Mouse (Mus musculus): ENCODE measurements at regions not wholly inside any gene's neighbourhood (a gene's known extent, or its start where the extent isn't known, plus 50 kb on each side); places are given as distances from the start of the nearest gene placed in this dataset.

DNA sequence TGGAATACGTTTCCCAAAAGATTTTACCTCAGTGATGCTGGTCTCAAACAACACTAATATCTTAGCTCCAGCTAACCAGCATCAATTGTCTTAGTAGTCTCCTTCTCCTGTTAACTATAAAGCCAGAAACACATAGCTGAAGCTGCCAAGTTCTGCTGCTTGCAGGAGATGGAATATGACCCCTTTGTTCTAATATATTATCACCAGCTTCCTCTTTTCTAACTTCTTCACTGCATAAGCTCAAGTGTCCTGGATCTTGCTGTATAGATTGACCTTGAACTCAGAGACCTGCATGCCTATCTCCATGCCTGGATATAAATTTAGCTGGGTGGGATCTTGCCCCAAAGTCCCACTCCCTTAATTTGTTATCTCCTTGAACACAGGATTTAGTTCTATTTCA lies 94.8 kb downstream of the Rbm46 start:
- no peak overlapping the region for H3K9ac ChIP-seq (ENCODE audit: low read depth, low read length)
- 65% methylated on average over 1 of the region's 1 CpGs for WGBS
- H3K4me3 ChIP-seq (ENCODE audit: insufficient read depth, low read depth, low read length), result no peak overlapping the region
- no peak for TF ChIP-seq POLR2A (IDR thresholded peaks at IDR 0.05; ENCODE audit: extremely low read depth, insufficient read depth, low read length)
- no peak for TF ChIP-seq CTCF (IDR thresholded peaks at IDR 0.05; ENCODE audit: low read depth, low read length)
- no peak for DNase-seq (ENCODE audit: extremely low read depth, low read depth, low spot score)
- H3K36me3 ChIP-seq (ENCODE audit: control insufficient read depth, insufficient read depth, low read length), result no peaks in the 10 kb centered on the region
- no peaks in the 10 kb centered on the region for H3K27me3 ChIP-seq (ENCODE audit: control insufficient read depth, insufficient read depth, low read length)
- H3K79me2 ChIP-seq (ENCODE audit: control insufficient read depth, insufficient read depth, low read length), result no peaks in the 10 kb centered on the region
- no peak overlapping the region for H3K27ac ChIP-seq (replicated peaks; ENCODE audit: insufficient read depth, low read depth, low read length)
- H3K4me1 ChIP-seq (ENCODE audit: control insufficient read depth, insufficient read depth, low read length), result no peaks in the 10 kb centered on the region

- no peak overlapping the region for H3K9ac ChIP-seq (ENCODE audit: low read depth, low read length)
- H3K4me3 ChIP-seq (ENCODE audit: insufficient read depth, low read depth, low read length), result no peak overlapping the region
- no peaks in the 10 kb centered on the region for H3K36me3 ChIP-seq (ENCODE audit: control insufficient read depth, insufficient read depth, low read length)
- no peaks in the 10 kb centered on the region for H3K79me2 ChIP-seq (ENCODE audit: control insufficient read depth, insufficient read depth, low read length)
- no peak for DNase-seq (ENCODE audit: extremely low read depth, low read depth, low spot score)
- no peak for TF ChIP-seq CTCF (IDR thresholded peaks at IDR 0.05; ENCODE audit: low read depth, low read length)
- TF ChIP-seq POLR2A (IDR thresholded peaks at IDR 0.05; ENCODE audit: extremely low read depth, insufficient read depth, low read length), result no peak
- no peaks in the 10 kb centered on the region for H3K27me3 ChIP-seq (ENCODE audit: control insufficient read depth, insufficient read depth, low read length)
- H3K4me1 ChIP-seq (ENCODE audit: control insufficient read depth, insufficient read depth, low read length), result no peaks in the 10 kb centered on the region
- 89% methylated on average over 8 of the region's 8 CpGs for WGBS
- no peak overlapping the region for H3K27ac ChIP-seq (replicated peaks; ENCODE audit: insufficient read depth, low read depth, low read length)
Measured at GRCm38 (mm10) chr3:82770512-82771270, 105.6 kb downstream of the Rbm46 start.

- H3K27me3 ChIP-seq (ENCODE audit: control insufficient read depth, insufficient read depth, low read length), result no peaks in the 10 kb centered on the region
Measured at GRCm38 (mm10) chr3:82767484-82767883, 108.8 kb downstream of the Rbm46 start.

DNA sequence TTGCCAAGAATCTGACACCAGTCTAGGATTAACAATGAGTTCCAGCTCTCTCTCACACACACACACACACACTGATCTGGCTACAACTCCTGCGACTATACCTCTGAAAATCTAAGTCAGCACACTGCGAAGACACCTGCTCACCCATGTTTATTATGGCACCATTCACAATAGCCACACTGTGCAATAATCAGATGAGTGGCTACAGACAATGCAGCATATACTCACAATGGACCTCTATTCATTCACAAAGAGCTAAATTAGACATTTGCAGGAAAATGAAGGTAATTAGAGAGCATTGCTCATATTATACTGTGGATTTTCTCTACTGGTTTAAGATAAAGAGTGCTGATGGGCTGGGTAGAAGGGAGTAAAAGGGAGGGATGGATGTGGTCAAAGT lies 116.3 kb downstream of the Rbm46 start:
- no peaks in the 10 kb centered on the region for H3K4me1 ChIP-seq (ENCODE audit: control insufficient read depth, insufficient read depth, low read length)
- no peaks in the 10 kb centered on the region for H3K27me3 ChIP-seq (ENCODE audit: control insufficient read depth, insufficient read depth, low read length)
- H3K79me2 ChIP-seq (ENCODE audit: control insufficient read depth, insufficient read depth, low read length), result no peaks in the 10 kb centered on the region
- DNase-seq (ENCODE audit: extremely low read depth, low read depth, low spot score), result no peak
- no peak overlapping the region for H3K27ac ChIP-seq (replicated peaks; ENCODE audit: insufficient read depth, low read depth, low read length)
- WGBS, result 83% methylated on average over 2 of the region's 2 CpGs
- H3K36me3 ChIP-seq (ENCODE audit: control insufficient read depth, insufficient read depth, low read length), result no peaks in the 10 kb centered on the region
- H3K4me3 ChIP-seq (ENCODE audit: insufficient read depth, low read depth, low read length), result no peak overlapping the region
- no peak for TF ChIP-seq CTCF (IDR thresholded peaks at IDR 0.05; ENCODE audit: low read depth, low read length)
- TF ChIP-seq POLR2A (IDR thresholded peaks at IDR 0.05; ENCODE audit: extremely low read depth, insufficient read depth, low read length), result no peak
- no peak overlapping the region for H3K9ac ChIP-seq (ENCODE audit: low read depth, low read length)

More at GRCm38 (mm10) chr3:82767484-82767883, 108.8 kb downstream of the Rbm46 start:
- Histone ChIP-seq H3K79me2 (ENCODE audit: control insufficient read depth, insufficient read depth, low read length) (no peaks in the 10 kb centered on the region), H3K36me3 (ENCODE audit: control insufficient read depth, insufficient read depth, low read length) (no peaks in the 10 kb centered on the region), H3K4me1 (ENCODE audit: control insufficient read depth, insufficient read depth, low read length) (no peaks in the 10 kb centered on the region), H3K4me3 (ENCODE audit: insufficient read depth, low read depth, low read length) (no peak overlapping the region), H3K27ac (replicated peaks; ENCODE audit: insufficient read depth, low read depth, low read length) (no peak overlapping the region), H3K9ac (ENCODE audit: low read depth, low read length) (no peak overlapping the region)
- no peak for DNase-seq (ENCODE audit: extremely low read depth, low read depth, low spot score)
- 72% methylated on average over 5 of the region's 5 CpGs for WGBS
- TF ChIP-seq POLR2A (IDR thresholded peaks at IDR 0.05; ENCODE audit: extremely low read depth, insufficient read depth, low read length) (no peak), CTCF (IDR thresholded peaks at IDR 0.05; ENCODE audit: low read depth, low read length) (no peak)

GRCm38 (mm10) chr3:82758967-82759366 lies 117.3 kb downstream of the Rbm46 start:
- WGBS, result 45% methylated on average over 1 of the region's 1 CpGs
- no peaks in the 10 kb centered on the region for H3K36me3 ChIP-seq (ENCODE audit: control insufficient read depth, insufficient read depth, low read length)
- H3K4me1 ChIP-seq (ENCODE audit: control insufficient read depth, insufficient read depth, low read length), result no peaks in the 10 kb centered on the region
- no peak overlapping the region for H3K4me3 ChIP-seq (ENCODE audit: insufficient read depth, low read depth, low read length)
- TF ChIP-seq POLR2A (IDR thresholded peaks at IDR 0.05; ENCODE audit: extremely low read depth, insufficient read depth, low read length), result no peak
- no peak for TF ChIP-seq CTCF (IDR thresholded peaks at IDR 0.05; ENCODE audit: low read depth, low read length)
- no peaks in the 10 kb centered on the region for H3K79me2 ChIP-seq (ENCODE audit: control insufficient read depth, insufficient read depth, low read length)
- no peaks in the 10 kb centered on the region for H3K27me3 ChIP-seq (ENCODE audit: control insufficient read depth, insufficient read depth, low read length)
- no peak overlapping the region for H3K9ac ChIP-seq (ENCODE audit: low read depth, low read length)
- no peak for DNase-seq (ENCODE audit: extremely low read depth, low read depth, low spot score)
- no peak overlapping the region for H3K27ac ChIP-seq (replicated peaks; ENCODE audit: insufficient read depth, low read depth, low read length)

DNA sequence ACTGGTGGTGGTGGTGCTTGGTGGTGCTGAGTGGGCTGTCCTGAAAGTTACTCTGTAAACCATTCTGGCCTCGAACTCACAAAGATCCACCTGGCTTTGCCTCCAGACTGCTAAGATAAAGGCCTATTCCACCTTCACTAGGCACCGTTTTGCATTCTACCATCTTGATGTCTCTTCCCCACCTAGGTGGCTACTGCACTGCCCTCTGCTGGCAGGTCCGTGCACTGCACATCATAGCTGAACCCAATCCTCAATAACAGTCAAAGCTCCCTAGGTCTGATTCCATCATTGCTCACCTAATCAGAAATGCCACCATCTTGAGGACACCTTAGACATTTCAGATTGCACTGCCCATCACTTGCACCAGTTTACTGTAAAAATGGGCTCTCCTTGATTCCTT lies 150.7 kb downstream of the Rbm46 start:
- peak; percentile 10 for DNase-seq (ENCODE audit: extremely low read depth, low read depth, low spot score)
- WGBS, result 22% methylated on average over 3 of the region's 3 CpGs
- no peaks in the 10 kb centered on the region for H3K36me3 ChIP-seq (ENCODE audit: control insufficient read depth, insufficient read depth, low read length)
- H3K27me3 ChIP-seq (ENCODE audit: control insufficient read depth, insufficient read depth, low read length), result no peaks in the 10 kb centered on the region
- TF ChIP-seq POLR2A (IDR thresholded peaks at IDR 0.05; ENCODE audit: extremely low read depth, insufficient read depth, low read length) (no peak), CTCF (IDR thresholded peaks at IDR 0.05; ENCODE audit: low read depth, low read length) (peak; percentile 97)
- H3K4me1 ChIP-seq (ENCODE audit: control insufficient read depth, insufficient read depth, low read length), result no peaks in the 10 kb centered on the region
- no peak overlapping the region for H3K9ac ChIP-seq (ENCODE audit: low read depth, low read length)
- no peak overlapping the region for H3K4me3 ChIP-seq (ENCODE audit: insufficient read depth, low read depth, low read length)
- no peaks in the 10 kb centered on the region for H3K79me2 ChIP-seq (ENCODE audit: control insufficient read depth, insufficient read depth, low read length)
- no peak overlapping the region for H3K27ac ChIP-seq (replicated peaks; ENCODE audit: insufficient read depth, low read depth, low read length)

All from liver, adult 2 months (tissue).